Mouse (Mus musculus) lung, adult 2 months (tissue): ENCODE results near the gene Rbm45.

Source experiments
- CTCF ChIP-seq: fragments of 200-500 bp; IDR thresholded peaks from 2 replicates; pipeline ENCODE4 v1.5.1; 2011; ENCODE audit warnings: mild to moderate bottlenecking, low read length, control low read depth; ENCODE audit not compliant: insufficient read depth
- POLR2A ChIP-seq: fragments of 200-500 bp; IDR thresholded peaks from 2 replicates; pipeline ENCODE4 v1.6.1; 2011; ENCODE audit warnings: low read depth, mild to moderate bottlenecking, control low read depth, low read length, borderline replicate concordance; ENCODE audit errors: extremely low read depth

GRCm38 (mm10) chr2:76330081-76330480 is 39.7 kb upstream of the Rbm45 start:
- TF ChIP-seq CTCF (no peak), POLR2A (no peak)
